Mouse (Mus musculus): Measurements from ENCODE around the gene Trim3. TPM values are rescaled to one million over a fixed set of nuclear protein-coding genes. Genes with fewer than 3 reads are reported as not detected.

Gene Trim3
- polyA plus RNA-seq, 1 experiment from 2014 or later = 37.7 TPM

- Histone ChIP-seq H3K27ac (ENCODE audit: low read depth, low read length) (no peak overlapping the region), H3K9ac (ENCODE audit: low read length) (no peak overlapping the region), H3K27me3 (ENCODE audit: control insufficient read depth, insufficient read depth, low read length) (no peaks in the 10 kb centered on the region), H3K4me2 (ENCODE audit: low read depth, low read length, severe bottlenecking) (no peak overlapping the region), H3K4me1 (replicated peaks; ENCODE audit: control insufficient read depth, insufficient read depth, low read length) (peaks cover 12% of the 10 kb centered on the region), H3K9me3 (ENCODE audit: control insufficient read depth, low read length) (no peaks in the 10 kb centered on the region), H3K36me3 (ENCODE audit: control insufficient read depth, insufficient read depth, low read length) (no peaks in the 10 kb centered on the region; the same call in 1 of the 2 replicates), H3K4me3 (ENCODE audit: low read depth, low read length) (no peak overlapping the region)
- no peak for ATAC-seq (replicated peaks; ENCODE audit: low FRiP score)
- 82% methylated on average over 2 of the region's 2 CpGs for WGBS
- DNase-seq (ENCODE audit: low spot score) = no peak
Measured at GRCm38 (mm10) chr7:105635726-105636125, 2.4 kb upstream of the Trim3 start.

DNA sequence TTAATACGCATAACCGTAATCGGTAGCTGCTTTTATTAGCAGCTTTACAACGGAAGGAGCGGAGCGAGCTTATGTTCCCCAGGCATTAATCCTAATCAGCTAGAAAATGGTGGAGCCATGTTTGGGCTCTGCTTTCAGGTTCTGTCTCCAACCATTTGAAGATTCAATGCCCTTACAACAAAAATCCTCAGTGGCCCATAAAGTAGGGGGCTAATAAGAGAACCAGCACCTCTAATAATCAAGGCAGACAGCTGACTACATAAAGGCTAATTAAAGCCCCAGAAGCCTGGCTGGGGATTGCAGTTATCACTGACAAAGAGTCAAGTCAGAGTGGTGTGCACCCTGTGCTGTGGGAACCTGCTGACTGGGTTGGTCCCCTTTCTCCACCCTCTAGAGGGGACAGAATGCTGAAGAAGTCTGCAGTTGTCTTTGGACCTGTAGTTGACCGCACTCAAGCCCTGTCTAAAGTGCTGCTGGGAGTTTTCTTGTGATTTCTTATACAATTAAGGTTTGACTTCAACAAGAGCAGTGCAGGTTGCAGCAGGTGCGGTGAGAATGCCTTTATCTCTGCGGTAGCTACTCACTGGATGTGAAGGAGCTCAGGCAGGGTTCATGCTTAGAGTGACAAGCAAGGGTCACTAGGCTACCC lies 1.0 kb upstream of the Trim3 start:
- Histone ChIP-seq H3K9me3 (ENCODE audit: control insufficient read depth, low read length) (no peaks in the 10 kb centered on the region), H3K36me3 (ENCODE audit: control insufficient read depth, insufficient read depth, low read length) (no peaks in the 10 kb centered on the region; the same call in 1 of the 2 replicates), H3K4me1 (replicated peaks; ENCODE audit: control insufficient read depth, insufficient read depth, low read length) (peaks cover 10% of the 10 kb centered on the region), H3K9ac (ENCODE audit: low read length) (no peak overlapping the region; the same call in 1 of the 2 replicates), H3K27me3 (ENCODE audit: control insufficient read depth, insufficient read depth, low read length) (no peaks in the 10 kb centered on the region), H3K27ac (ENCODE audit: low read depth, low read length) (no peak overlapping the region), H3K4me2 (ENCODE audit: low read depth, low read length, severe bottlenecking) (peak overlapping the region; percentile 81; the same call in 1 of the 2 replicates), H3K4me3 (ENCODE audit: low read depth, low read length) (peak overlapping the region; percentile 66; the same call in 1 of the 2 replicates)
- DNase-seq (ENCODE audit: low spot score) = no peak
- WGBS = 50% methylated on average over 9 of the region's 9 CpGs
- ATAC-seq (replicated peaks; ENCODE audit: low FRiP score) = no peak

GRCm38 (mm10) chr7:105633801-105634135 lies 397 bp upstream of the Trim3 start:
- peak overlapping the region; percentile 81 for H3K4me2 ChIP-seq (ENCODE audit: low read depth, low read length, severe bottlenecking)
- no peaks in the 10 kb centered on the region for H3K9me3 ChIP-seq (ENCODE audit: control insufficient read depth, low read length)
- no peak overlapping the region for H3K27ac ChIP-seq (ENCODE audit: low read depth, low read length)
- 6% methylated on average over 10 of the region's 10 CpGs for WGBS
- ATAC-seq (replicated peaks; ENCODE audit: low FRiP score) (no peak), DNase-seq (ENCODE audit: low spot score) (no peak)
- H3K9ac ChIP-seq (ENCODE audit: low read length) = peak overlapping the region; percentile 68
- no peaks in the 10 kb centered on the region; the same call in 1 of the 2 replicates for H3K36me3 ChIP-seq (ENCODE audit: control insufficient read depth, insufficient read depth, low read length)
- H3K4me3 ChIP-seq (ENCODE audit: low read depth, low read length) = peak overlapping the region; percentile 66
- no peaks in the 10 kb centered on the region for H3K27me3 ChIP-seq (ENCODE audit: control insufficient read depth, insufficient read depth, low read length)
- peaks cover 10% of the 10 kb centered on the region for H3K4me1 ChIP-seq (replicated peaks; ENCODE audit: control insufficient read depth, insufficient read depth, low read length)

DNA sequence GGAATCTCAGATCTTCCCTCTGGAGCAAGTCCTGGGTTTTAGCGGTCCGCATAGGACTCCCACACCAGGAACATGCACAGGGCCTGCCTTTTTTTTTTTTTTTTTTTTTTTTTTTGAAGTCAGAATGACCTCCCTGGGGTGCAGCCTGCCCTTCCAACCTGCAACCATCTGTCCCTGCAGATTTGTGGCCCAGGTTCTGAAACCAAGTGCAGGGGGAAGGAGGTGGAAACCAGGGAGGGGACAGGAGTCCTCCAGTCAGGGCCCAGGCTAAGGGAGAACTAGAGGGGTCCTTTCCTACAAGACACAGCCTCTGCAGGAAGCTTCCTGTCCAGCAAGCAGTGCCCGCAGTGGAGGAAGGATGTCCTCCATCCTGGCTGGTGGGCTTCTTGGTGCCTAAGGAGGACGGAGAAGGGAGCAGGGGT lies 809 bp downstream of the Trim3 start:
- ATAC-seq (replicated peaks; ENCODE audit: low FRiP score) = no peak
- H3K27ac ChIP-seq (ENCODE audit: low read depth, low read length) = no peak overlapping the region
- no peaks in the 10 kb centered on the region; the same call in 1 of the 2 replicates for H3K36me3 ChIP-seq (ENCODE audit: control insufficient read depth, insufficient read depth, low read length)
- H3K4me2 ChIP-seq (ENCODE audit: low read depth, low read length, severe bottlenecking) = peak overlapping the region; percentile 81
- WGBS = 18% methylated on average over 4 of the region's 4 CpGs
- no peak for DNase-seq (ENCODE audit: low spot score)
- H3K4me3 ChIP-seq (ENCODE audit: low read depth, low read length) = peak overlapping the region; percentile 66
- peaks cover 10% of the 10 kb centered on the region for H3K4me1 ChIP-seq (replicated peaks; ENCODE audit: control insufficient read depth, insufficient read depth, low read length)
- H3K27me3 ChIP-seq (ENCODE audit: control insufficient read depth, insufficient read depth, low read length) = no peaks in the 10 kb centered on the region
- no peaks in the 10 kb centered on the region for H3K9me3 ChIP-seq (ENCODE audit: control insufficient read depth, low read length)
- H3K9ac ChIP-seq (ENCODE audit: low read length) = peak overlapping the region; percentile 68

- no peak overlapping the region for H3K4me2 ChIP-seq (ENCODE audit: low read depth, low read length, severe bottlenecking)
- H3K4me3 ChIP-seq (ENCODE audit: low read depth, low read length) = no peak overlapping the region
- peaks cover 5% of the 10 kb centered on the region; the same call in 1 of the 2 replicates for H3K4me1 ChIP-seq (replicated peaks; ENCODE audit: control insufficient read depth, insufficient read depth, low read length)
- ATAC-seq (replicated peaks; ENCODE audit: low FRiP score) (no peak), DNase-seq (ENCODE audit: low spot score) (peak; percentile 32)
- H3K27ac ChIP-seq (ENCODE audit: low read depth, low read length) = no peak overlapping the region
- no peaks in the 10 kb centered on the region for H3K27me3 ChIP-seq (ENCODE audit: control insufficient read depth, insufficient read depth, low read length)
- H3K36me3 ChIP-seq (ENCODE audit: control insufficient read depth, insufficient read depth, low read length) = peaks cover 4% of the 10 kb centered on the region; the same call in 1 of the 2 replicates
- no peak overlapping the region; the same call in 1 of the 2 replicates for H3K9ac ChIP-seq (ENCODE audit: low read length)
- 31% methylated on average over 3 of the region's 3 CpGs for WGBS
- H3K9me3 ChIP-seq (ENCODE audit: control insufficient read depth, low read length) = no peaks in the 10 kb centered on the region
Measured at GRCm38 (mm10) chr7:105628633-105629032, 4.7 kb downstream of the Trim3 start.

- Histone ChIP-seq H3K27me3 (ENCODE audit: control insufficient read depth, insufficient read depth, low read length) (no peaks in the 10 kb centered on the region), H3K4me3 (ENCODE audit: low read depth, low read length) (no peak overlapping the region), H3K9ac (ENCODE audit: low read length) (no peak overlapping the region), H3K27ac (ENCODE audit: low read depth, low read length) (no peak overlapping the region), H3K4me2 (ENCODE audit: low read depth, low read length, severe bottlenecking) (no peak overlapping the region), H3K9me3 (ENCODE audit: control insufficient read depth, low read length) (no peaks in the 10 kb centered on the region), H3K4me1 (replicated peaks; ENCODE audit: control insufficient read depth, insufficient read depth, low read length) (no peaks in the 10 kb centered on the region), H3K36me3 (ENCODE audit: control insufficient read depth, insufficient read depth, low read length) (peaks cover 8% of the 10 kb centered on the region; the same call in 1 of the 2 replicates)
- 90% methylated on average over 6 of the region's 6 CpGs for WGBS
- ATAC-seq (replicated peaks; ENCODE audit: low FRiP score) (no peak), DNase-seq (ENCODE audit: low spot score) (peak; percentile 39)
Measured at GRCm38 (mm10) chr7:105625397-105625796, 8.0 kb downstream of the Trim3 start.

DNA sequence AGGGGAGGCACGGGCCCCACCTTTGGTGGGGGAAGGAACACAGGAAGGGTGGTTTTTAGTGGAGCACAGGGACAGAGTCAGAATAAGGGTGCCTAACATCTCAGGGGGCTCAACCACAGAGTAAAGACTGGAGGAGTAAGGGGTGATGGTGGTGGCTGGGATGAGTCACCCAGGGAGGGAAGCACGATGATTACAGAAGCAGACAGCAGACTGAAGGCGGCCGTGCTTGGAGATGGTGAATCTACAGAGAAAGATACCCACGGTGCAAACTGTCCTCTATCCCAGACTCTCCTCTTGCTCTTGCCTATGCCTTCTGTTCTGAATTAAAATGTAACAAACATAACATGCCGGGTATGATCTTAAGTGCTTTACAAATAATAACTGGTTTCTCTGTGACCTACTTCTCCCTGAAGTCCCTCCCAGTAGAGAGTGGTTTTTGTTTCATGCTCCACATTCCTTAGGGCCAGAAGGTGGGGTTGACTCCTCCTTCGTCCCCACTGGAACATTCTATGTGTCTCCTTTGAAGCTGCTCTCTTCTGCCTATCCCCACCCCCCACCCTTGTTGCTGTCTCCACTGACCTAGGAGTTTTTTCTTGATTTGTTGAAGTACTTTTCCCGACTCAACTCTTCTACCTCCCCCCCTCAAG lies 11.6 kb downstream of the Trim3 start:
- no peak overlapping the region for H3K27ac ChIP-seq (ENCODE audit: low read depth, low read length)
- whole genome bisulfite sequencing = 82% methylated on average over 8 of the region's 8 CpGs
- H3K27me3 ChIP-seq (ENCODE audit: control insufficient read depth, insufficient read depth, low read length) = no peaks in the 10 kb centered on the region
- no peak overlapping the region for H3K4me3 ChIP-seq (ENCODE audit: low read depth, low read length)
- no peak overlapping the region for H3K9ac ChIP-seq (ENCODE audit: low read length)
- no peak for ATAC-seq (replicated peaks; ENCODE audit: low FRiP score)
- no peaks in the 10 kb centered on the region for H3K4me1 ChIP-seq (replicated peaks; ENCODE audit: control insufficient read depth, insufficient read depth, low read length)
- H3K36me3 ChIP-seq (ENCODE audit: control insufficient read depth, insufficient read depth, low read length) = peaks cover 14% of the 10 kb centered on the region
- no peaks in the 10 kb centered on the region for H3K9me3 ChIP-seq (ENCODE audit: control insufficient read depth, low read length)
- H3K4me2 ChIP-seq (ENCODE audit: low read depth, low read length, severe bottlenecking) = no peak overlapping the region
- peak; percentile 38 for DNase-seq (ENCODE audit: low spot score)

DNA sequence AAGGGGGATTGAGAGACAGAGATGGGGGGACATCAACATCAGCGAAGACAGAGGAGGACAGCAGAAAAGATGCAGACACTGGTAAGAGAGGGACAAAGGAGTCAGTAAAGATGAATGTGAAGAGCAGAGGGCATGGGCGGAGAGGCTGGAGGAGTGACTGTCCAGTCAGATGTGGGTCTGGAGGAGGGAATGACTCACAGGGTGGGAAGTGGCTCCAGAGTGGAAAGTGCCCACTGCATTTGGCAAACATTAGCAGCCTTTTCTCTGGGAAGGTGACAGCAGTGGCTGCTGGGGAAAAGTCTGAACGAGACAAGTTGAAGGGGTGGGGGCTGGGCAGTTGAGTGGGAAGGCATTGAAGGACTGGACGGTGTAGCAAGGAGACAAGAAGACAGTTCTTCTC lies 12.3 kb downstream of the Trim3 start:
- Histone ChIP-seq H3K9ac (ENCODE audit: low read length) (no peak overlapping the region), H3K36me3 (ENCODE audit: control insufficient read depth, insufficient read depth, low read length) (peaks cover 14% of the 10 kb centered on the region), H3K4me2 (ENCODE audit: low read depth, low read length, severe bottlenecking) (no peak overlapping the region), H3K27me3 (ENCODE audit: control insufficient read depth, insufficient read depth, low read length) (no peaks in the 10 kb centered on the region), H3K9me3 (ENCODE audit: control insufficient read depth, low read length) (no peaks in the 10 kb centered on the region), H3K27ac (ENCODE audit: low read depth, low read length) (no peak overlapping the region), H3K4me3 (ENCODE audit: low read depth, low read length) (no peak overlapping the region), H3K4me1 (replicated peaks; ENCODE audit: control insufficient read depth, insufficient read depth, low read length) (no peaks in the 10 kb centered on the region)
- WGBS = 84% methylated on average over 4 of the region's 4 CpGs
- ATAC-seq (replicated peaks; ENCODE audit: low FRiP score) (no peak), DNase-seq (ENCODE audit: low spot score) (no peak)
